Mouse (Mus musculus): ENCODE results near the gene Pramel1. TPM values are rescaled to one million over a fixed set of nuclear protein-coding genes. Genes with fewer than 3 reads are reported as not detected.

The Pramel1 gene
- total RNA-seq, 2 experiments from 2014 or later: 0.19 to 0.25 TPM

Other genes starting within 250 kb of the Pramel1 start
- gene Prdm2, start 181.4 kb upstream of the Pramel1 start, total RNA-seq (2021): 10 to 100 TPM; 20.4 to 25.9 TPM
- gene Pdpn, start 94.9 kb upstream of the Pramel1 start, total RNA-seq (2021): 10 to 100 TPM; 23.1 to 28.3 TPM
- gene Lrrc38, start 44.7 kb upstream of the Pramel1 start, total RNA-seq (2021): 10 to 100 TPM; 18.6 to 24.2 TPM
- gene Pramef8, start 18.0 kb downstream of the Pramel1 start, total RNA-seq (2021): 1 to 10 TPM; 7.3 TPM
- gene Oog4, start 55.9 kb downstream of the Pramel1 start, total RNA-seq (2021): not detected
- not detected for gene Gm13043, start 116.9 kb downstream of the Pramel1 start, total RNA-seq (2021)
- gene Gm13040, start 141.5 kb downstream of the Pramel1 start, total RNA-seq (2021): not detected
- not detected for gene BC080695, start 157.3 kb downstream of the Pramel1 start, total RNA-seq (2021)
- gene Gm13057, start 157.3 kb downstream of the Pramel1 start, total RNA-seq (2021): not detected
- gene Gm13083, start 220.6 kb downstream of the Pramel1 start, total RNA-seq (2021): not detected